Mouse (Mus musculus): ENCODE data around the gene Itgb8. TPM values are rescaled to one million over a fixed set of nuclear protein-coding genes. Genes with fewer than 3 reads are reported as not detected.

Gene Itgb8
- polyA plus RNA-seq, 1 experiment from 2014 or later: 9.3 TPM

- 38% methylated on average over 1 of the region's 1 CpGs for WGBS
- no peak overlapping the region for H3K9ac ChIP-seq (ENCODE audit: low read depth, low read length)
- no peaks in the 10 kb centered on the region for H3K4me1 ChIP-seq (ENCODE audit: control insufficient read depth, insufficient read depth, low read depth, low read length)
- H3K27me3 ChIP-seq (replicated peaks; ENCODE audit: control insufficient read depth, insufficient read depth, low read length): no peaks in the 10 kb centered on the region
- peak overlapping the region; percentile 33 for H3K27ac ChIP-seq (ENCODE audit: low read depth, low read length)
- H3K9me3 ChIP-seq (ENCODE audit: control insufficient read depth, low read length): no peaks in the 10 kb centered on the region
- no peak overlapping the region for H3K4me3 ChIP-seq (ENCODE audit: low read length)
- ATAC-seq: peak; percentile 93
- no peak overlapping the region for H3K4me2 ChIP-seq (ENCODE audit: low read length)
- H3K36me3 ChIP-seq (ENCODE audit: control insufficient read depth, insufficient read depth, low read length): peaks cover 4% of the 10 kb centered on the region; the same call in 1 of the 2 replicates
Observed at GRCm38 (mm10) chr12:119164176-119164575, 74.4 kb downstream of the Itgb8 start.

- Histone ChIP-seq H3K36me3 (ENCODE audit: control insufficient read depth, insufficient read depth, low read length) (peaks cover 4% of the 10 kb centered on the region; the same call in 1 of the 2 replicates), H3K4me3 (ENCODE audit: low read length) (no peak overlapping the region), H3K27ac (ENCODE audit: low read depth, low read length) (no peak overlapping the region), H3K9me3 (ENCODE audit: control insufficient read depth, low read length) (no peaks in the 10 kb centered on the region), H3K27me3 (replicated peaks; ENCODE audit: control insufficient read depth, insufficient read depth, low read length) (no peaks in the 10 kb centered on the region), H3K4me1 (ENCODE audit: control insufficient read depth, insufficient read depth, low read depth, low read length) (no peaks in the 10 kb centered on the region), H3K9ac (ENCODE audit: low read depth, low read length) (no peak overlapping the region), H3K4me2 (ENCODE audit: low read length) (no peak overlapping the region)
- no peak for ATAC-seq
Observed at GRCm38 (mm10) chr12:119160786-119161185, 77.8 kb downstream of the Itgb8 start.

GRCm38 (mm10) chr12:119159254-119159933 is 79.2 kb downstream of the Itgb8 start:
- no peaks in the 10 kb centered on the region for H3K9me3 ChIP-seq (ENCODE audit: control insufficient read depth, low read length)
- no peak for ATAC-seq
- H3K36me3 ChIP-seq (ENCODE audit: control insufficient read depth, insufficient read depth, low read length): peaks cover 4% of the 10 kb centered on the region; the same call in 1 of the 2 replicates
- H3K27ac ChIP-seq (ENCODE audit: low read depth, low read length): no peak overlapping the region
- no peak overlapping the region for H3K9ac ChIP-seq (ENCODE audit: low read depth, low read length)
- 28% methylated on average over 4 of the region's 4 CpGs for WGBS
- no peak overlapping the region for H3K4me3 ChIP-seq (ENCODE audit: low read length)
- H3K27me3 ChIP-seq (replicated peaks; ENCODE audit: control insufficient read depth, insufficient read depth, low read length): no peaks in the 10 kb centered on the region
- H3K4me2 ChIP-seq (ENCODE audit: low read length): no peak overlapping the region
- H3K4me1 ChIP-seq (ENCODE audit: control insufficient read depth, insufficient read depth, low read depth, low read length): no peaks in the 10 kb centered on the region

GRCm38 (mm10) chr12:119157686-119158085 is 80.9 kb downstream of the Itgb8 start:
- WGBS: 96% methylated on average over 2 of the region's 2 CpGs
- Histone ChIP-seq H3K9ac (ENCODE audit: low read depth, low read length) (no peak overlapping the region), H3K4me1 (ENCODE audit: control insufficient read depth, insufficient read depth, low read depth, low read length) (no peaks in the 10 kb centered on the region), H3K27ac (ENCODE audit: low read depth, low read length) (no peak overlapping the region), H3K27me3 (replicated peaks; ENCODE audit: control insufficient read depth, insufficient read depth, low read length) (no peaks in the 10 kb centered on the region), H3K4me3 (ENCODE audit: low read length) (no peak overlapping the region), H3K36me3 (ENCODE audit: control insufficient read depth, insufficient read depth, low read length) (peaks cover 4% of the 10 kb centered on the region; the same call in 1 of the 2 replicates), H3K9me3 (ENCODE audit: control insufficient read depth, low read length) (no peaks in the 10 kb centered on the region), H3K4me2 (ENCODE audit: low read length) (no peak overlapping the region)
- no peak for ATAC-seq

- Histone ChIP-seq H3K36me3 (ENCODE audit: control insufficient read depth, insufficient read depth, low read length) (no peaks in the 10 kb centered on the region), H3K4me2 (ENCODE audit: low read length) (no peak overlapping the region), H3K27me3 (replicated peaks; ENCODE audit: control insufficient read depth, insufficient read depth, low read length) (no peaks in the 10 kb centered on the region), H3K4me3 (ENCODE audit: low read length) (no peak overlapping the region), H3K4me1 (ENCODE audit: control insufficient read depth, insufficient read depth, low read depth, low read length) (no peaks in the 10 kb centered on the region), H3K9me3 (ENCODE audit: control insufficient read depth, low read length) (no peaks in the 10 kb centered on the region), H3K9ac (ENCODE audit: low read depth, low read length) (no peak overlapping the region), H3K27ac (ENCODE audit: low read depth, low read length) (no peak overlapping the region)
- no peak for ATAC-seq
- WGBS: 90% methylated on average over 3 of the region's 3 CpGs
Observed at GRCm38 (mm10) chr12:119157068-119157467, 81.5 kb downstream of the Itgb8 start.

GRCm38 (mm10) chr12:119155566-119155965 is 83.0 kb downstream of the Itgb8 start:
- no peak overlapping the region for H3K4me2 ChIP-seq (ENCODE audit: low read length)
- no peaks in the 10 kb centered on the region for H3K9me3 ChIP-seq (ENCODE audit: control insufficient read depth, low read length)

GRCm38 (mm10) chr12:119150956-119151355 is 87.6 kb downstream of the Itgb8 start:
- Histone ChIP-seq H3K9ac (ENCODE audit: low read depth, low read length) (no peak overlapping the region), H3K4me2 (ENCODE audit: low read length) (no peak overlapping the region), H3K4me1 (ENCODE audit: control insufficient read depth, insufficient read depth, low read depth, low read length) (no peaks in the 10 kb centered on the region), H3K27ac (ENCODE audit: low read depth, low read length) (no peak overlapping the region), H3K27me3 (replicated peaks; ENCODE audit: control insufficient read depth, insufficient read depth, low read length) (no peaks in the 10 kb centered on the region), H3K9me3 (ENCODE audit: control insufficient read depth, low read length) (no peaks in the 10 kb centered on the region), H3K4me3 (ENCODE audit: low read length) (no peak overlapping the region), H3K36me3 (ENCODE audit: control insufficient read depth, insufficient read depth, low read length) (no peaks in the 10 kb centered on the region)
- WGBS: 98% methylated on average over 2 of the region's 2 CpGs
- no peak for ATAC-seq

More at GRCm38 (mm10) chr12:119155566-119155965, 83.0 kb downstream of the Itgb8 start:
- H3K4me1 ChIP-seq (ENCODE audit: control insufficient read depth, insufficient read depth, low read depth, low read length): no peaks in the 10 kb centered on the region
- 68% methylated on average over 4 of the region's 4 CpGs for WGBS
- H3K9ac ChIP-seq (ENCODE audit: low read depth, low read length): no peak overlapping the region
- no peak overlapping the region for H3K4me3 ChIP-seq (ENCODE audit: low read length)
- no peaks in the 10 kb centered on the region for H3K27me3 ChIP-seq (replicated peaks; ENCODE audit: control insufficient read depth, insufficient read depth, low read length)
- ATAC-seq: no peak
- no peaks in the 10 kb centered on the region for H3K36me3 ChIP-seq (ENCODE audit: control insufficient read depth, insufficient read depth, low read length)
- no peak overlapping the region for H3K27ac ChIP-seq (ENCODE audit: low read depth, low read length)

GRCm38 (mm10) chr12:119147753-119148152 is 90.8 kb downstream of the Itgb8 start:
- H3K27ac ChIP-seq (ENCODE audit: low read depth, low read length): no peak overlapping the region
- H3K9me3 ChIP-seq (ENCODE audit: control insufficient read depth, low read length): no peaks in the 10 kb centered on the region
- H3K4me2 ChIP-seq (ENCODE audit: low read length): no peak overlapping the region
- H3K4me3 ChIP-seq (ENCODE audit: low read length): no peak overlapping the region
- WGBS: 87% methylated on average over 3 of the region's 3 CpGs
- no peaks in the 10 kb centered on the region for H3K4me1 ChIP-seq (ENCODE audit: control insufficient read depth, insufficient read depth, low read depth, low read length)
- H3K9ac ChIP-seq (ENCODE audit: low read depth, low read length): no peak overlapping the region
- H3K27me3 ChIP-seq (replicated peaks; ENCODE audit: control insufficient read depth, insufficient read depth, low read length): no peaks in the 10 kb centered on the region
- H3K36me3 ChIP-seq (ENCODE audit: control insufficient read depth, insufficient read depth, low read length): no peaks in the 10 kb centered on the region
- ATAC-seq: no peak

GRCm38 (mm10) chr12:119146031-119146430 is 92.6 kb downstream of the Itgb8 start:
- 85% methylated on average over 1 of the region's 1 CpGs for WGBS
- no peak for ATAC-seq

More at GRCm38 (mm10) chr12:119146031-119146430, 92.6 kb downstream of the Itgb8 start:
- no peaks in the 10 kb centered on the region for H3K36me3 ChIP-seq (ENCODE audit: control insufficient read depth, insufficient read depth, low read length)
- H3K9me3 ChIP-seq (ENCODE audit: control insufficient read depth, low read length): no peaks in the 10 kb centered on the region
- no peaks in the 10 kb centered on the region for H3K27me3 ChIP-seq (replicated peaks; ENCODE audit: control insufficient read depth, insufficient read depth, low read length)
- no peak overlapping the region for H3K9ac ChIP-seq (ENCODE audit: low read depth, low read length)
- H3K4me3 ChIP-seq (ENCODE audit: low read length): no peak overlapping the region
- no peak overlapping the region for H3K4me2 ChIP-seq (ENCODE audit: low read length)
- H3K27ac ChIP-seq (ENCODE audit: low read depth, low read length): no peak overlapping the region
- no peaks in the 10 kb centered on the region for H3K4me1 ChIP-seq (ENCODE audit: control insufficient read depth, insufficient read depth, low read depth, low read length)

Measured in hindbrain, embryonic 16.5 days (tissue).